Mouse (Mus musculus) megakaryocyte-erythroid progenitor cell, adult 5-6 weeks (primary cell): ENCODE data around the gene Gusb. TPM values are rescaled to one million over a fixed set of nuclear protein-coding genes. Genes with fewer than 3 reads are reported as not detected.

ENCODE experiments used
- ATAC-seq: replicated peaks from 2 replicates; pipeline ENCODE4 v1.8.0; 2016; ENCODE audit warnings: mild to moderate bottlenecking, inconsistent platforms; ENCODE audit not compliant: severe bottlenecking, poor library complexity, low FRiP score, low TSS enrichment
- total RNA-seq, 2 experiments: library from RNA; stranded (forward) in 1 of 2; stranded (reverse) in 1 of 2; fragments of 200-1000, 215-1000 nt in 1 of 2; fragments of >200 nt in 1 of 2; fragmentation: Nextera tagmentation in 1 of 2; gene quantifications; 2 replicates each; pipeline ENCODE4 v1.2.3; 2014 to 2017

Gusb gene
- total RNA-seq, 2 experiments from 2014 or later, result 42.0 to 80.6 TPM

DNA sequence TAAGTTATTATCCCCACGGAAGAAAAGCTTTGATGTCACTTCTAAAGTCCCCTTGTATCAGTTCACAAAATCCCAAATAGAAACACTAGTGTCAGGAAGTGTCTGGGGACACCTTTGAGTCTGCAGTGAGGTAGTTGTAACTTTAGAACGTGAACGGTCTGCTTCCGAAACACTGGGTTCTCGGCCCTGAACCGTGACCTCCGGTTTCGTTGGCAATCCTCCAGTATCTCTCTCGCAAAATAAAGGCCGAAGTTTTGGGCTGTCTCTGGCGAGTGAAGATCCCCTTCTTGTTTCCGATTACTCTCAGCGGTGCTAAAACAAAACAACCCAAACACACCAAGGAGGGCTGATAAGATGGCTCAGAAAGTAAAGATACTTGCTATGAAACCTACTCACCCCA, 13.5 kb downstream of the Gusb start:
- ATAC-seq, result no peak

GRCm38 (mm10) chr5:129980216-129980615, 22.6 kb downstream of the Gusb start:
- peak; percentile 38; the same call in 1 of the 2 replicates for ATAC-seq

DNA sequence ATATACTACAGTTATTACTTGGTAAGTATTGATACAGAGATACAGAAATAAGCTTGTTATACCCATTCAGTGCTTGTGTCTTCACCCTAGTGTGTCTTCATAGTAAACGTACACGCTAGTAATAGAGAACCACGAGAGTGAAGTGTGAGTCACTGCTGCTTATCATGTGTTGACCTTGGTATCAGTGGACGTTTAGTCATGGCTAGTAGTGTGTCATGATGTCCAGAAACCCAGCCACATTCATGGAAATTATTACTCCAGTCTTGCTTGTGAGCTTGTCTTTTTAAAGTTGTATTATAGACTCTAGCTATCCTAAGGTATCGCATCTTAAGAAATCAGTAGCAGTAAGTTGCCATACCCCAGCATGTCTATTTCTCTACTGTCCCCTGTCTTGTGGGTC, 24.2 kb downstream of the Gusb start:
- ATAC-seq, result no peak

- ATAC-seq, result no peak
Observed at GRCm38 (mm10) chr5:129977768-129978167, 25.1 kb downstream of the Gusb start.

DNA sequence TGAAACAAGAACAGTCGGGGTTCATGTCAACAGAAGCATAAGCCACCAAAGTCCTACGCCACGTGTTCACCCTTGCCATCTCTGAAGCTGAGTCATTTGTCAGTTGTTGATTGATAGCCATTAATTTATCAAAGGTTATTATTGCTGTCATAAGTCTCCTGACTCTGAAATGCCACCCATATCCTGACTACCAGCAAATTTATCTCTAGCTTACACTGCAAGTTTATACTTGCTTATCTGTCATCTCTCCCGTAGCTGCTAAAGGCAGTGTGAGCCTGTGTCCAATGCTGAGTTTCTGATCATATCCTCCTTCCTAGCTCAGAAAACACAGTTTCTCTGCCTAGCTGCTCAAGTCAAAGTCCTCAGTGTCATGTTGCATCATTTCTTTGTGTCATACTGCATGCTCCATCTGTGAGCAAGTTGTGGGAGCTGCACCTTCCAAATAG, 28.0 kb downstream of the Gusb start:
- ATAC-seq, result peak; percentile 90

DNA sequence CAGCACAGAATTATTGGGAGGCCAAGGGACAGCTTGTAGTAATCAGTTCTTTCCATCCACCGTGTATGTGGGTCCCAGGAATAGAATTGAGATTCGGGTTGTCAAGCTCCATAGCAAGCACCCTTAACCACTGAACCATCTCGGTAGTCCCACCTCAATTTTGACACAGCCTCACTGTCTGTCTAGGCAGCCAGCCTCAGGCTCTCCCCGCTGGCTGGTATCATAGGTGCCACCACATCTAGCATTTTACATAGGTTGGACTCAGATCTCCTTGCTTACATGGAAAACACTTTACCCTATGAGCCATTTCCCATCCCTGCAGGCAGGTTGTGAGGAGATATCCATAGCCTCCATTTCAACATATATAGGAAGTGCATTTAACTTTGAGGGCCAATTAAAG, 28.5 kb downstream of the Gusb start:
- ATAC-seq, result peak; percentile 41

DNA sequence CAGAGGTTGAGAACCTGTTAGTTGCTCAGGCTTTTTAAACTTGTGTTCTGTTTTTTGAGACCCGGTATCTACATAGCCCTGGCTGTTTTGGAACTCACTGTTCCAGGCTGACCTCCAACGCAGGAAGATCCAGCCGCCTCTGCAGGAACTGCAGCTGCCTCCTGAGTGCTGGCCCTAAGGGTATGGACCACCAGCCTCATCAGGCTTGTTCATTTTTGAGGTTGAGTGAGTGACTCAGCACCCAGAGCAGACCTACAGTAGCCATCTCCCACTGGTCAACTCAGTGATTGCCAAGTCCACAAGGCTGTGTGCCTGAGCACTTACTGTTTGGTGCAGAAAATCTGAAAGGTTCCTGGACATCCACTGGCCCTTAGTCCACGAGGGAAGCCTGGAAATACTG, 31.4 kb downstream of the Gusb start:
- no peak for ATAC-seq

- no peak for ATAC-seq
Observed at GRCm38 (mm10) chr5:129968417-129968816, 34.4 kb downstream of the Gusb start.

DNA sequence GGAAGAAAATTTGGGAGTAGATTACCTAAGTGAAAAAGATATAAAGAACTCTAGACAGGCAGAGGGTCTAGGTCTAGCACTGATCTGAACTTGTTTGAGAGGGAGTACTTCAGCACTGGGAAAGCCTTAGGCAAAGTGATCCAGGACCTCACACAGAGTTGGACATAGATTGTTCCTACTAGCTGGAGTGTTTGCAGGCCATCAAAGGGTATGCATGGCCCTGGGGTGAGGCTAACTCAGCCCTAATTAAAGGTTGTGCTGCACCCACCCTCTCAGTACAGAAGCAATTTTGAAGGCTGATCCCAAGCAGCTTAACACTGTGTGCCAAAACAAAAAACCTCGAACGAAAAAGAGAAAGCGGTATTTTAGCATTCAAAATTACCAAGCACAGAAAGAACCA, 36.4 kb downstream of the Gusb start:
- ATAC-seq, result 0 out of 2 replicates have a peak, but pooled peaks have one; percentile 21

DNA sequence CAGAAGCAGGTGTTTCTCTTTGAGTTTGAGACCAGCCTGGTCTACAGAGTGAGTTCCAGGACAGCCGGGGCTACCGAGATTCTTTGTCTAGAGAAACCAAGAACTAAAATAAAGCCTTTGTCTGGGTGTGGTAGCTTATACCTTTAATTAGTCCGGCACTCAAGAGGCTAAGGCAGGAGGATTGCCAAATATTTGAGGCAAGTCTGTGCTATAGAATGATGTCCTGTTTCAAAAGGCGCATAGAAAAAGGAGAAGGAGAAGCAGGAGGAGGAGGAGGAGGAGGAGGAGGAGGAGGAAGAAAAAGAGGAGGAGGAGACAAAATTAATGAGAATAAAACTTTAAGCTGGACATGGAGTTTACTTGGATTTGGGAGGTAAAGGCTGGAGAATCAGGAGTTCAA, 39.6 kb downstream of the Gusb start:
- ATAC-seq, result no peak

DNA sequence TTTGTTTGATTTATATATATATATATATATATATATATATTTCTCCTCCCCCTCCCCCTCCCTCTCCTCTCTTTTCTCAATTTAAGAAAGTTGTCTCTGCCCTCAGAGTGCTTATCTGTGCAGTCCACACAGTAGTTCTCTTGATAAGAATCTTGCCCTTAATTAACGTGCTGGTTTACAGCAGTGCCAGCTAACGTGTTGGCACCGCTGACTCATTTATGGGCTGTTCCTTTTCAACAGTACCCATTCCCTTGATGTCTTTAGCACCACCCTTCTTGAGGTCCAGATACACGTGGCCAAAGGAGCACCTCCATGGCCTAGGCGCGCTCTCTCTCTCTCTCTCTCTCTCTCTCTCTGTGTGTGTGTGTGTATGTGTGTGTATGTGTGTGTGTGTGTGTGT, 47.1 kb downstream of the Gusb start:
- peak; percentile 94 for ATAC-seq

GRCm38 (mm10) chr5:129954473-129955254, 48.2 kb downstream of the Gusb start:
- ATAC-seq, result peak; percentile 71

- ATAC-seq, result no peak
Observed at GRCm38 (mm10) chr5:129952143-129952542, 50.7 kb downstream of the Gusb start.

GRCm38 (mm10) chr5:129947528-129948033, 55.3 kb downstream of the Gusb start:
- no peak for ATAC-seq

GRCm38 (mm10) chr5:129943402-129943801, 59.4 kb downstream of the Gusb start:
- ATAC-seq, result no peak

DNA sequence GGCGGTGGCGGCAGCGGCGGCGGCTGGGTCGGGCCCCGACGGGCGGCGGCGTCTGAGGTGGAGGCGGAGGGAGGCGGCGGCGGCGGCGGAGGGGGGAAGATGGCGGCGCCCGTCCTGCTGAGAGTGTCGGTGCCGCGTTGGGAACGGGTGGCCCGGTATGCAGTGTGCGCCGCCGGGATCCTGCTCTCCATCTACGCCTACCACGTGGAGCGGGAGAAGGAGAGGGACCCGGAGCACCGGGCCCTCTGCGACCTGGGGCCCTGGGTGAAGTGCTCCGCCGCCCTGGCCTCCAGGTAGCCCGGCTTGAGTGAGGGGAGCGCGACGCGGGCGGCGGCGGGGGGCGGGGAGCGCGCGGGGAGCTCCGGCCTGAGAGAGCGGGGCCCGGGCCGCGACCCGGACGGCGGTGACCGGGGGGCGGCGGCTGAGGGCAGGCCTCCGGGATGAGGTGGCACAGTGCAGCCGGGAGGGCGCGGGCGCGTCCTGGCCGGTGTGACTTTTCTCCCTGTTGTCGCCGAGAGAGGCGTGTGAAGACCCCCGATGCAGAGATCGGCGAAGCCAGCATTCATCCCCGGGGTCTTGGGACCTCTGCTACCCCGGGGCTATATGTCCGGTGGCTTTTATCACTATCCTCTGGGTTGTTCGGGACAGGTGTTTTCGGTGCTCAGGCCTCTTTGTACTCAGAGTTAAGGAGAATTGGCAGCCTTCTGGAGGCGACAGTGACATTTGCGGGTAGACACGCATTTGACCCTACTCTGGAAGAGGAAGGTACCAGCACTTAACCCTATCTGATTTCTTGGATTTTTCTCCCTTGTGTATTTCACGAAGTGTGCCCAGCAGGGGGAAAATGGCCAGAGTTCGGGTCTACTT, 60.5 kb downstream of the Gusb start:
- 0 out of 2 replicates have a peak, but pooled peaks have one; percentile 4 for ATAC-seq

GRCm38 (mm10) chr5:129941495-129942045, 61.3 kb downstream of the Gusb start, which contains the start of gene Vkorc1l1:
Gene Vkorc1l1, plus strand, starts transcription at chr5:129941970.
- ATAC-seq, result peak; percentile 94

DNA sequence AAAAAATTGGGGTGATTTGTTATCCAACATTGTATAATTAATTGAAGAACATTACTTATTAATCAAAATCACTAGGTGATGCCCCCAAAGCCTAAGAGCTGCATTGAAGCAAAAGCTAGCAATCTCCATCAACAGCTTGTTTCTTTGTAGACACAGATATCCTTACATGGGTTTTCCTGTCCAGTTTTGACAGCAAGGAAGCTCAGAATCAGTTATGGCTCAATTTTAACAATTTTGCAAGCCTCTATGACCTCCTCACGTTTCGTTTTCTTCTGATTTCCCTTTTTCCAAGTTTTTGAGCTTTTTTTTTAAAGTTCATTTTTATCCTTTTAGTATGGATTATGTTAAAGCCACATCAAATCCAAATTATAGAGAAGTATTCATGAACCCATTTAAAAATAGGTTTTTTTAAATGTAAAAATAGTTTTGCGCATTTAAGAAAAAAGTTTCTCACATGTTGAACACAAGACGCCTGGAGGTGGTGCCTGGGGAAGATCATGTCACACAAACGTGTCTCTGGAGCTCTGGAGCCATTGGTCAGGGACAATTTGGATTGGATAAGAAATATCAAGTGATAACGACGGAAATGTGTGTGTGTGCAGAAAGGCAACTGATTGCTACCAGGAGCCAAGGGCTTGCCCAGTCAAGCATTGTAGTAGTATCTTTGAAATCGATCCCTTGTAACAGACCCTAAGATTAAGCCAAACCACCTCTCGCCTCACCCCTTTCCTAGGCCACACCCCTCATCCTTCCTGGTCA, 61.9 kb downstream of the Gusb start:
- peak; percentile 47 for ATAC-seq

DNA sequence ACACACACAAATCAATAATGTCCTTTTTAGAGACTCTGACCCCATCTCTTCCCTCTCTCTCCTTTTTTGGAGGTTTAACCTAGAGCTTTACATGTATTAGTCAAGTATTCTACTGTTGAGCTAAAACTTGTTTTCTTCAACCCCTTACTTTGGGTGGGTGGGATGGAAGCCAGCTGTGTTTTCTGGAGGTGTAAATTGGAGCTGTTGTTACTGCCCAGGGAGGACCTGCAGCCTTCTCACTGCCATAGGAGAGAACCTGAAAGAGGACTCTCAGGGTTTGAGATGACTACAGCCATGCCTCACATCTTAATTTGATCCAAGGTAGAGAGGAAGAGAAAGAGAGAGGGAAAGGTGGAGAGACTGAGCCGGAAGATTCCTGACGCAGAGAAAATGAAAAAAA, 62.6 kb downstream of the Gusb start:
- ATAC-seq, result no peak
